Mouse (Mus musculus) heart, postnatal 0 days (tissue): ENCODE data around the gene Smox. TPM values are rescaled to one million over a fixed set of nuclear protein-coding genes. Genes with fewer than 3 reads are reported as not detected.

Experiments
- ATAC-seq: fragments of 200-750 bp; cut with Nextera tagmentation; 2 replicates; pipeline ENCODE4 v1.8.0; 2017; ENCODE audit warnings: low read depth, moderate number of reproducible peaks, moderate library complexity; ENCODE audit not compliant: insufficient read depth
- DNase-seq: peaks from one replicate; pipeline ENCODE4 v3.0.0-alpha.2; 2016; ENCODE audit warnings: low spot score
- H3K27ac ChIP-seq: fragments of 300-500 bp; sonication (generic); 2 replicates; pipeline ENCODE4 v1.5.1; 2014; ENCODE audit warnings: low read depth, mild to moderate bottlenecking
- H3K27me3 ChIP-seq: fragments of 300-500 bp; sonication (generic); 2 replicates; pipeline ENCODE4 v1.6.1; 2014; ENCODE audit warnings: low read length, mixed read lengths; ENCODE audit not compliant: control insufficient read depth, insufficient read depth
- H3K36me3 ChIP-seq: fragments of 300-500 bp; sonication (generic); replicated peaks from 2 replicates; pipeline ENCODE4 v1.6.1; 2014; ENCODE audit warnings: low read length, mixed read lengths; ENCODE audit not compliant: control insufficient read depth, insufficient read depth
- H3K4me1 ChIP-seq: fragments of 300-500 bp; sonication (generic); 2 replicates; pipeline ENCODE4 v1.6.1; 2014; ENCODE audit warnings: antibody characterized with exemption; ENCODE audit not compliant: control insufficient read depth, insufficient read depth
- H3K4me2 ChIP-seq: fragments of 300-500 bp; sonication (generic); 2 replicates; pipeline ENCODE4 v1.6.1; 2014; ENCODE audit warnings: low read depth, mild to moderate bottlenecking, low read length, moderate library complexity
- H3K4me3 ChIP-seq: fragments of 300-500 bp; sonication (generic); 2 replicates; pipeline ENCODE4 v1.5.1; 2014; ENCODE audit warnings: low read depth, low read length
- H3K9ac ChIP-seq: fragments of 300-500 bp; sonication (generic); replicated peaks from 2 replicates; pipeline ENCODE4 v1.6.1; 2014; ENCODE audit warnings: low read depth, low read length, mixed read lengths
- H3K9me3 ChIP-seq: fragments of 300-500 bp; sonication (generic); replicated peaks from 2 replicates; pipeline ENCODE4 v1.6.1; 2016; ENCODE audit warnings: low read length; ENCODE audit not compliant: control insufficient read depth
- CTCF ChIP-seq: IDR thresholded peaks from 2 replicates; pipeline ENCODE4 v1.5.1; 2016; ENCODE audit warnings: antibody characterized with exemption, control low read depth, low read depth
- EP300 ChIP-seq: IDR thresholded peaks from 2 replicates; pipeline ENCODE4 v1.6.1; 2016; ENCODE audit warnings: antibody characterized with exemption, low read depth
- WGBS: fragments of 180-500 bp; shearing (Covaris S2); extraction: QIAGEN DNeasy Blood & Tissue Kit; methylation state at CpG from one replicate; pipeline ENCODE4 v1.1.7; 2014; 5-methylcytosine and 5-hydroxymethylcytosine counted together
- polyA plus RNA-seq: library from polyadenylated mRNA; unstranded; fragments of >200 nt; fragmentation: Nextera tagmentation; extraction: Ambion mirVana; gene quantifications from 2 replicates; pipeline ENCODE4 v1.2.1, GENCODE M21; 2015
- total RNA-seq: library from RNA; depleted of rRNA; stranded (reverse); fragments of >200 nt; gene quantifications from 2 replicates; pipeline ENCODE4 v1.2.3, GENCODE M21; 2014; ENCODE audit warnings: low replicate concordance

Smox gene
- total and polyA plus RNA-seq, 2 experiments from 2014 or later: 31.4 to 32.7 TPM

DNA sequence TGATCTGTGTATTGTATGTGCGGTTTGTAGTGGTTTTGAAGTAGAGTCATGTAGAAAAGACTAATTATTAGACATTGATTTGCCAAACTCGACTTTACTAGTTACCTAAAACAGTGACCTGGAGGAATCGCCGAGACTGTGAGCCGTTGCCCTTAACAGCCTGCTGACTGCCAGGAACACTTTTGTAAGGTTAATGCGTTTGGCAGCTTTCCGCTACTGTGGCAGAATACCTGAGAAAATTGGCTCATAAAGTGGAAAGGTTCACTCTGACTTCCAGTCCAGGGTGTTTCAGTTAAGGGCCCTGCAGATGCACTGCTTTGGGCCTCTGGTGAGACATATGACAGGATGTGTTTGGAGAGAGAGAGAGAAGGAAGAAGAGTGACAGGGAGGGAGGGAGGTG, 40.0 kb downstream of the Smox start:
- H3K4me3 ChIP-seq: no peak overlapping the region
- no peaks in the 10 kb centered on the region for H3K27me3 ChIP-seq
- H3K27ac ChIP-seq: no peak overlapping the region
- no peak overlapping the region for H3K4me2 ChIP-seq
- no peaks in the 10 kb centered on the region for H3K9me3 ChIP-seq
- H3K9ac ChIP-seq: no peak overlapping the region
- no peak for DNase-seq
- H3K4me1 ChIP-seq: no peaks in the 10 kb centered on the region
- WGBS: 76% methylated on average over 7 of the region's 7 CpGs
- peaks cover 4% of the 10 kb centered on the region; the same call in 1 of the 2 replicates for H3K36me3 ChIP-seq
- no peak for ATAC-seq
- TF ChIP-seq EP300 (no peak), CTCF (no peak)

DNA sequence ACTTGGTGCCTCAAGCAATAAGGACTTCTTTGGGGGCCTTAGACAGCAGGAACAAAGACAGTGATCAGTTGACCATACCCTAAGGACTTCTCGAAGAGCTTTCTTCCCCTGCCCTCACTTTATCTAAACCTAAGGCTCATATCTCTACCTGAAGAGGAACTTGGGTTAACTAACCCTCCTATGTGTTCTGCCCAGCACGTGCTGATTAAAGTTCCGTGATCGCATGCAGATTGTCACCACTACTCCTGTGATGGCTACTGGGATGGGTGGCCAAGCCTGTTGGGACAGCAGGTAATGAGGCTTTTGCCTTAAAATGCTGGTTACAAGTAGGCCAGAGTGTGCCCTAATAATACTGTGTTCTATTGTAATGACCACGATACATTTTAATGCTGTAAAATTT, 43.9 kb downstream of the Smox start:
- WGBS: 80% methylated on average over 5 of the region's 5 CpGs
- Histone ChIP-seq H3K27me3 (no peaks in the 10 kb centered on the region), H3K4me3 (no peak overlapping the region), H3K9ac (no peak overlapping the region), H3K36me3 (no peaks in the 10 kb centered on the region), H3K27ac (no peak overlapping the region), H3K4me1 (no peaks in the 10 kb centered on the region), H3K9me3 (no peaks in the 10 kb centered on the region), H3K4me2 (no peak overlapping the region)
- TF ChIP-seq EP300: no peak
- no peak for TF ChIP-seq CTCF
- ATAC-seq (no peak), DNase-seq (no peak)

DNA sequence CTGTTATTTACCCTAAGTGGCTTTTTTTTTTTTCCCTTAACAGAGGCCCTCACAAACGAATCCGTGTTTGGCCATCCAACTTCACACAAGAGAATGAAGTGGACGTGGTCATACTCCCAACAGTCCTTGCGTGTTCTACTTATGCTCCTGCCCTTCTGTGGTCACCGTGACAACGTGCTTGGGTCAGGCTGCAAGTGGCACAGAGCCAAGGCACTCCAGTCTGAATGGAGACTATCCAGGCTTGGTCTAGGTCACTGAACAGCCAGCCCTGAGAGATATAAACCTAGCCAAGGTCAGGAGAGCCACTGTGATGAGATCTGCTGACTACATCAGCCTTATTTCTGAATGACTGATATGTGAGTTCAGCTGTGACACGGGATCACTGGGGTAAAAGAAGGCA, 47.0 kb downstream of the Smox start:
- Histone ChIP-seq H3K4me1 (no peaks in the 10 kb centered on the region), H3K4me3 (no peak overlapping the region), H3K9me3 (no peaks in the 10 kb centered on the region), H3K4me2 (no peak overlapping the region), H3K27ac (peak overlapping the region; percentile 54), H3K27me3 (no peaks in the 10 kb centered on the region), H3K36me3 (no peaks in the 10 kb centered on the region), H3K9ac (no peak overlapping the region)
- peak; percentile 95 for ATAC-seq
- TF ChIP-seq CTCF (no peak), EP300 (peak; percentile 46; the same call in 1 of the 2 replicates)
- WGBS: 23% methylated on average over 7 of the region's 7 CpGs
- DNase-seq: peak; percentile 89

DNA sequence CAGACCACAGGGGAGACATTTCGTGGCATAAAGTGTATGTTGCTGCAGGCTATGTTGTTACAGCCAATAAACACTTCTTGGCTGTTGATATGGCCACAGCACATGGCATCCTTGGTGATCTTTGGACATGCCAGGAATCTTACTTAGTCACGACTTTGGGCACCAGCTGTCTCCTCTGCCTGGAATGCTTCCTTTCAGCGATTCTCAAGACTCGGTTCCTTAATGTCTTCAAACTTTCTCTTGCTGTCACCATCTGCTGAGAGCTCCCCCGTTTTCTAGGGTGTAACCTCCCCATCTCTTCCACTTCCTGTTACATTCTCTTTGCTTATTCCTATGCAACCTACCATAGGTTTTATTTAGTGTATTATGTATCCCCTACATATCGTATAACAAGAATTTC, 48.5 kb downstream of the Smox start:
- ATAC-seq (no peak), DNase-seq (no peak)
- H3K4me2 ChIP-seq: no peak overlapping the region
- no peaks in the 10 kb centered on the region for H3K9me3 ChIP-seq
- H3K9ac ChIP-seq: no peak overlapping the region
- no peak overlapping the region for H3K27ac ChIP-seq
- H3K36me3 ChIP-seq: no peaks in the 10 kb centered on the region
- WGBS: 80% methylated on average over 6 of the region's 6 CpGs
- no peak for TF ChIP-seq CTCF
- TF ChIP-seq EP300: no peak
- H3K27me3 ChIP-seq: no peaks in the 10 kb centered on the region
- no peaks in the 10 kb centered on the region for H3K4me1 ChIP-seq
- H3K4me3 ChIP-seq: no peak overlapping the region

DNA sequence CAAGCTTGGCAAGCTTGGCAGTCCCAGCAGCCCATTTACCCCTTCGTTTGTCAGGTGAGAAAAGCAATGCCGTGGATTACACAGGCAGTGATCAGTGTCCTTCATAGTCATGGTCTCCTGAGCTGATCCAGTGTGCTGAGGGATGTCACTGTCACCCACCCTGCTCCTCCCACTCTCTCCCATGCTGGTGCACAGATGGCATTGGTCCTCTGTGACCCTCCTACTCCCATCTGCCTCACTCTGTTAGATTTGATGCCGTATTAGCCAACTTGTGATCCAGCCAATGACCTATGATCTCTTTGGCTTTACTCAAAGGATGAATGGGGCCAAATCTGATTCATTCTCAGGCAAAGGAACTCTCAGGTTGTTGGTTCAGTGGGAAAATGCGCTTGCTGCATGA, 50.4 kb downstream of the Smox start:
- ATAC-seq: no peak
- Histone ChIP-seq H3K27me3 (peaks cover 9% of the 10 kb centered on the region), H3K27ac (no peak overlapping the region), H3K4me3 (no peak overlapping the region), H3K4me2 (no peak overlapping the region), H3K4me1 (peaks cover 6% of the 10 kb centered on the region; the same call in 1 of the 2 replicates), H3K9me3 (no peaks in the 10 kb centered on the region), H3K9ac (no peak overlapping the region), H3K36me3 (no peaks in the 10 kb centered on the region)
- no peak for TF ChIP-seq EP300
- DNase-seq: no peak
- 76% methylated on average over 4 of the region's 4 CpGs for WGBS

DNA sequence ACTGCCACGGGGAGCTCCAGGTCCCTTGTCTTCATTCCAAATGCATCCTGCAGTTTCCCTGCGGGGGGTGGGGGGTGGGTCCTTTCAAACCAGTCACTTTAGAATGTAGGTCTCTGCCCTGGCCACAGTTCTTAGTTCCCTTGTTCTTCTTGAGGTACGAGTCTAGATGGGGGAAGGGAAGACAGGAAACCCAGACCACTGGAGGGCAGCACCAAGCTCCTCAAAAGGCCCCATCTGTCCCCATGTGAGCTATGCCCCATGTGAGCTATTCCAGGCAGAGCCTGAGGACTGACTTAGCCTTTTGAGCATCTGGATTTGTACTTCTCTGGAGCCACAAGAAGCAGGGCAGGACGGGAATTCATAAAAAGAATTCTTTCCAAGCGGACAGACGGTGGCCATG, 51.2 kb downstream of the Smox start:
- Histone ChIP-seq H3K27ac (no peak overlapping the region), H3K4me1 (peaks cover 6% of the 10 kb centered on the region; the same call in 1 of the 2 replicates), H3K9ac (no peak overlapping the region), H3K27me3 (peaks cover 15% of the 10 kb centered on the region), H3K9me3 (no peaks in the 10 kb centered on the region), H3K4me2 (no peak overlapping the region), H3K4me3 (no peak overlapping the region), H3K36me3 (no peaks in the 10 kb centered on the region)
- TF ChIP-seq CTCF (peak; percentile 56), EP300 (no peak)
- DNase-seq (peak; percentile 57), ATAC-seq (0 out of 2 replicates have a peak, but pooled peaks have one; percentile 22)
- WGBS: 27% methylated on average over 6 of the region's 6 CpGs
